Mouse (Mus musculus) midbrain, embryonic 14.5 days (tissue): ENCODE results near the gene Rbm10. TPM values are rescaled to one million over a fixed set of nuclear protein-coding genes. Genes with fewer than 3 reads are reported as not detected.
A peak's percentile ranks its signal among the peaks of the same experiment; 100 is the strongest.

Source experiments
- ATAC-seq: fragments of 200-750 bp; cut with Nextera tagmentation; 2 replicates; pipeline ENCODE4 v1.8.0; 2017; ENCODE audit warnings: moderate number of reproducible peaks, moderate library complexity; ENCODE audit not compliant: low FRiP score, low TSS enrichment
- DNase-seq: peaks from one replicate; pipeline ENCODE4 v3.0.0-alpha.2; 2015
- H3K27ac ChIP-seq: fragments of 300-500 bp; sonication (generic); replicated peaks from 2 replicates; pipeline ENCODE4 v1.5.1; 2014; ENCODE audit warnings: mild to moderate bottlenecking, low read depth, low read length, moderate library complexity
- H3K27me3 ChIP-seq: fragments of 300-500 bp; sonication (generic); 2 replicates; pipeline ENCODE4 v1.6.1; 2014; ENCODE audit warnings: low read length, control low read depth, mixed read lengths; ENCODE audit not compliant: control insufficient read depth, insufficient read depth
- H3K36me3 ChIP-seq: fragments of 300-500 bp; sonication (generic); 2 replicates; pipeline ENCODE4 v1.6.1; 2014; ENCODE audit warnings: low read length, control low read depth; ENCODE audit not compliant: control insufficient read depth, insufficient read depth
- H3K4me1 ChIP-seq: fragments of 300-500 bp; sonication (generic); 2 replicates; pipeline ENCODE4 v1.6.1; 2014; ENCODE audit warnings: mild to moderate bottlenecking, antibody characterized with exemption, low read length, control low read depth; ENCODE audit not compliant: control insufficient read depth, insufficient read depth
- H3K4me2 ChIP-seq: fragments of 300-500 bp; sonication (generic); 2 replicates; pipeline ENCODE4 v1.6.1; 2014; ENCODE audit warnings: mild to moderate bottlenecking, low read length, moderate library complexity
- H3K4me3 ChIP-seq: fragments of 300-500 bp; sonication (generic); replicated peaks from 2 replicates; pipeline ENCODE4 v1.5.1; 2014; ENCODE audit warnings: low read depth, low read length
- H3K9ac ChIP-seq: fragments of 300-500 bp; sonication (generic); replicated peaks from 2 replicates; pipeline ENCODE4 v1.6.1; 2014; ENCODE audit warnings: mild to moderate bottlenecking, low read length, moderate library complexity
- H3K9me3 ChIP-seq: fragments of 300-500 bp; sonication (generic); 2 replicates; pipeline ENCODE4 v1.6.1; 2016; ENCODE audit warnings: low read length, control low read depth, mixed read lengths; ENCODE audit not compliant: control insufficient read depth
- WGBS: fragments of 180-500 bp; shearing (Covaris S2); extraction: QIAGEN DNeasy Blood & Tissue Kit; methylation state at CpG from one replicate; pipeline ENCODE4 v1.1.7; 2014; 5-methylcytosine and 5-hydroxymethylcytosine counted together
- polyA plus RNA-seq: library from polyadenylated mRNA; unstranded; fragments of >200 nt; fragmentation: Nextera tagmentation; extraction: Ambion mirVana; gene quantifications from 2 replicates; pipeline ENCODE4 v1.2.1, GENCODE M21; 2014

Rbm10 gene
- polyA plus RNA-seq, 1 experiment from 2014 or later, result 57.0 TPM

DNA sequence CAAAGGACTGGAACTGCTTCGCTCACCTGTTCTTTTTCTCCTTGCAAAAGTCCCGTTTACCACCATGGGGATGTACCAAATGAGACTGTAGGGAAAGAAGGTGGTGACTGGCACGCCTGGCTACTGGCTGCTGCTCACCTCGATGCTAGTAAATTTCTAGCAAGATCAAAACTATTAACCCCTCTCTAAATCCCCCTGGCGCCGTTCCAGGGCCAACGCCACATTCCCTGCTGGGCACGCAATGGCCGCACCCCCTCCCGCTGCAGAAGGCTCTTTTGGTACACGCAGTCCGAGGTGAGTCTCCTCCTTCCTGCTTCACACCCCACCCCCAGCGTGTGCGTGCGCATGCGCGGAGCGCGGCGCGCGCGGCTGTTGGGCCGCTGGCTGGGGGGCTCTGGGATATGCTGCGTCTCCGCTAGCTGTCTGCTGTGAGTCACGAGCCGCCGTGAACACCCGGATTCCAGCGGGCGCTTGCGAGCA is 70.8 kb downstream of the Rbm10 start:
- Histone ChIP-seq H3K4me2 (peak overlapping the region; percentile 63), H3K36me3 (peaks cover 9% of the 10 kb centered on the region; the same call in 1 of the 2 replicates), H3K27ac (peak overlapping the region; percentile 93), H3K4me1 (peaks cover 7% of the 10 kb centered on the region), H3K9me3 (no peaks in the 10 kb centered on the region), H3K4me3 (peak overlapping the region; percentile 48), H3K27me3 (no peaks in the 10 kb centered on the region), H3K9ac (peak overlapping the region; percentile 78)
- WGBS, result 34% methylated on average over 33 of the region's 33 CpGs
- peak; percentile 93 for ATAC-seq
- DNase-seq, result peak; percentile 90

DNA sequence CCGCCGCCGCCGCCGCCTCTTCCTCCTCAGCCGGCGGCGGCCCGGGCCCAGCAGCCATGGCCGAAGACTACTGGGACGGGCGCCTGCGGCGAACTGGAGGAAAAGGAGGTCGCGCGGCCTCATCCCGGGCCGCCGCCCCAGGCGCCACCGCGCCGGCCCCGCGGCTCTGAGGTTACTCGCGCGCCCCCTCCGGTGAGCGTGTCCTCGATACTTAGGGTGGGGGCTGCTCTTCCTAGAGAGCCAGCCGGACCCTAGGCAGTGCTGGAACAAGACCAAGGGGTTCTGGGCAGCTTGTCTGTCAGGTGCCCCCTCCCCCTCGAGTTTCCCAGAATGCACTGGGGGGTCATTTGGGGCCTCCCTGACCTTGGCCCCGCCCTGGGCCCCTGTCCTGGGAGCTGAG is 71.3 kb downstream of the Rbm10 start:
- ATAC-seq (peak; percentile 73), DNase-seq (peak; percentile 71)
- Histone ChIP-seq H3K9me3 (no peaks in the 10 kb centered on the region), H3K4me1 (peaks cover 7% of the 10 kb centered on the region), H3K4me2 (peak overlapping the region; percentile 63), H3K27ac (peak overlapping the region; percentile 93), H3K4me3 (peak overlapping the region; percentile 48), H3K9ac (peak overlapping the region; percentile 78), H3K36me3 (peaks cover 6% of the 10 kb centered on the region; the same call in 1 of the 2 replicates), H3K27me3 (no peaks in the 10 kb centered on the region)
- WGBS, result 18% methylated on average over 26 of the region's 35 CpGs

DNA sequence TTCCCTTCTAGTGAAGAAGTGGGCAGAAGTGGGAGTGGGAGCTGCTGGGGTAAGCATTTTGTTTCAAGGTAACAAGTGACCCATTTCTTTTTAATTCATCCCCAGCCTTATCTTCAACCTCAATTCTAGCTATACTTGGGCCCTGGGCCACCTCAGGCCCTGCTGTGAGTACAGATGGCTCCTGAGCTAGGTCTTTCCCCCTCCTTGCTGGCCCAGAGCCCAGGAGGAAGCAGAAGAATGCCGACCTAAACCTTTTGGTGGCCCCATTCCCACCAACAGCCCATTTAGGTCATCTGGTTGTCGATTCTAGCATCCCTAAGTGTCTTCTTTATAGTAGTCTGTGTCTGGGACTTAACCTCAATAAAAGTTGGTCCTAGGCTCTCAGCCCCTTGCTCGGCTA is 74.3 kb downstream of the Rbm10 start:
- H3K4me3 ChIP-seq, result no peak overlapping the region
- peaks cover 7% of the 10 kb centered on the region for H3K4me1 ChIP-seq
- WGBS, result 86% methylated on average over 3 of the region's 3 CpGs
- DNase-seq (no peak), ATAC-seq (no peak)
- H3K36me3 ChIP-seq, result peaks cover 27% of the 10 kb centered on the region
- H3K27ac ChIP-seq, result no peak overlapping the region
- no peaks in the 10 kb centered on the region for H3K27me3 ChIP-seq
- H3K9me3 ChIP-seq, result no peaks in the 10 kb centered on the region
- H3K9ac ChIP-seq, result no peak overlapping the region
- H3K4me2 ChIP-seq, result no peak overlapping the region

DNA sequence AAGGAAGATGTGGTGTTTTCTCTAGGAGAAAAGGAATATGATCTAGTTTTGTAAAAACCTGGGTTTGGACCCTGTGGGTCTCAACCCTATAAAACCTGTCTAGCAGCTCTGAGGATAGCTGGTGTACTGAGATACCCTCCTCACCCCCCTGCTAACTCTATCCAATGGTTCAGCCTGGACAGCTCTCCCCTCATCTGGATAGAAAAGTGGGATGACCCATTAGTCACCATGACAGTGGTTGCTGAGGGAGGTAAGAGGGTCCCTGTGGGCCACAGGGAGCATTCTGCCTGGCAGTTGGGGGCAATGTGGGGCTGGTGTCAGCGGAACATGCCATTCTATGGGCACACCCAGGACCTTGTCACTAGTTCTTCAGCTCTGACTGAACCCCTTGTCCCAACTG is 75.3 kb downstream of the Rbm10 start:
- H3K27me3 ChIP-seq, result no peaks in the 10 kb centered on the region
- no peak overlapping the region for H3K4me3 ChIP-seq
- DNase-seq (no peak), ATAC-seq (no peak)
- H3K36me3 ChIP-seq, result peaks cover 37% of the 10 kb centered on the region
- no peaks in the 10 kb centered on the region for H3K9me3 ChIP-seq
- H3K27ac ChIP-seq, result no peak overlapping the region
- H3K9ac ChIP-seq, result no peak overlapping the region
- 82% methylated on average over 1 of the region's 1 CpGs for WGBS
- H3K4me1 ChIP-seq, result peaks cover 7% of the 10 kb centered on the region
- H3K4me2 ChIP-seq, result no peak overlapping the region

DNA sequence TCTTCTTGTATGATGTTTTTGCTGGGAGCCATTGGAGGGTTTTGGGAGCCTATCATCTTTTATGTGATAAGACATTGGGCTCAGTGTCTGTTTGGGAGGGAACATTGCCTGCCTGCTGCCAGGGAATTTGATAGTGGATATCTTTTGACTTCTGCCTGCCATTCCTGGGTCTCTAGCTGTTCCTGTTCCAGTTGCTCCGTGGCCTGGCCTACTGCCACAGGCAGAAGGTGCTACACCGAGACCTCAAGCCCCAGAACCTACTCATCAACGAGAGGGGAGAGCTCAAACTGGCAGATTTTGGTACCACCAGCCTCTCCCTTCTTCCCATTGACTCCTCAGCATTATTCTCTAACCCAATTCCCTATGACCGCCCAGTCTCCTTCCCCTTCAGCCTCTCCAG is 78.5 kb downstream of the Rbm10 start:
- Histone ChIP-seq H3K4me1 (no peaks in the 10 kb centered on the region), H3K9ac (no peak overlapping the region), H3K4me2 (no peak overlapping the region), H3K27ac (no peak overlapping the region), H3K27me3 (no peaks in the 10 kb centered on the region), H3K4me3 (no peak overlapping the region), H3K36me3 (peaks cover 47% of the 10 kb centered on the region), H3K9me3 (no peaks in the 10 kb centered on the region)
- DNase-seq, result no peak
- 89% methylated on average over 4 of the region's 4 CpGs for WGBS
- no peak for ATAC-seq

Other genes with a start within 250 kb of the Rbm10 start
- gene Jade3, start 191.8 kb upstream of the Rbm10 start, polyA plus RNA-seq, result 5.2 and 7.8 TPM in 2 replicates
- 0.49 and 0.86 TPM in 2 replicates for gene Rgn, start 67.7 kb upstream of the Rbm10 start, polyA plus RNA-seq
- gene Ndufb11, start 116 bp downstream of the Rbm10 start, polyA plus RNA-seq, result 223 and 258 TPM in 2 replicates
- 306 and 398 TPM in 2 replicates for gene Uba1, start 40.8 kb downstream of the Rbm10 start, polyA plus RNA-seq
- 112 and 123 TPM in 2 replicates for gene Cdk16, start 70.5 kb downstream of the Rbm10 start, polyA plus RNA-seq
- 68.7 and 91.6 TPM in 2 replicates for gene Usp11, start 86.4 kb downstream of the Rbm10 start, polyA plus RNA-seq
- gene Araf, start 180.3 kb downstream of the Rbm10 start, polyA plus RNA-seq, result 292 and 335 TPM in 2 replicates